Mouse (Mus musculus) small intestine, adult 2 months (tissue): Measurements from ENCODE around the gene Plcg1. TPM values are rescaled to one million over a fixed set of nuclear protein-coding genes. Genes with fewer than 3 reads are reported as not detected.

Experiments
- H3K27ac ChIP-seq: fragments of 200-500 bp; 2 replicates; pipeline ENCODE4 v1.5.1; 2012; ENCODE audit warnings: low read depth, low read length, control low read depth, inconsistent platforms; ENCODE audit not compliant: insufficient read depth
- H3K27me3 ChIP-seq: fragments of 200-500 bp; 2 replicates; pipeline ENCODE4 v1.6.1; 2012; ENCODE audit warnings: mild to moderate bottlenecking, moderate library complexity, low read length, inconsistent platforms; ENCODE audit not compliant: control insufficient read depth, insufficient read depth
- H3K36me3 ChIP-seq: fragments of 200-500 bp; 2 replicates; pipeline ENCODE4 v1.6.1; 2012; ENCODE audit warnings: mild to moderate bottlenecking, low read length, control low read depth, inconsistent platforms; ENCODE audit not compliant: control insufficient read depth, insufficient read depth
- H3K4me1 ChIP-seq: fragments of 200-500 bp; 2 replicates; pipeline ENCODE4 v1.6.1; 2012; ENCODE audit warnings: low read length, inconsistent platforms, mixed read lengths; ENCODE audit not compliant: control insufficient read depth, insufficient read depth, insufficient read length
- H3K4me3 ChIP-seq: fragments of 200-500 bp; 2 replicates; pipeline ENCODE4 v1.5.1; 2012; ENCODE audit warnings: low read depth, mild to moderate bottlenecking, control low read depth, inconsistent platforms, low read length, moderate library complexity
- CTCF ChIP-seq: fragments of 200-500 bp; IDR thresholded peaks from 2 replicates; pipeline ENCODE4 v1.5.1; 2012; ENCODE audit warnings: low read depth, mild to moderate bottlenecking, control low read depth, inconsistent platforms, low read length, moderate library complexity, mixed read lengths; ENCODE audit not compliant: insufficient replicate concordance, insufficient read length; ENCODE audit errors: extremely low read depth
- POLR2A ChIP-seq: fragments of 200-500 bp; IDR thresholded peaks from 2 replicates; pipeline ENCODE4 v1.6.1; 2012; ENCODE audit warnings: low read depth, mild to moderate bottlenecking, control low read depth, inconsistent platforms, low read length, moderate library complexity
- WGBS: fragments of 180-500 bp; shearing (Covaris S2); methylation state at CpG from one replicate; pipeline ENCODE4 v1.1.7; 2018; 5-methylcytosine and 5-hydroxymethylcytosine counted together
- polyA plus RNA-seq: library from polyadenylated mRNA; depleted of rRNA; stranded (reverse); fragments of >200 nt; gene quantifications from 2 replicates; pipeline ENCODE4 v1.2.3, GENCODE M21; 2012; rRNA removed

The Plcg1 gene
- 7.5 and 17.3 TPM in 2 replicates for polyA plus RNA-seq

- H3K4me3 ChIP-seq = peak within 1 kb of the TSS; percentile 99
- TF ChIP-seq CTCF = no peak
- TF ChIP-seq POLR2A = no peak
- WGBS = under 1% methylated on average over 97 of the region's 99 CpGs
- H3K36me3 ChIP-seq = no peaks in the 10 kb centered on the region
- peak within 1 kb of the TSS; percentile 67 for H3K27ac ChIP-seq
- H3K4me1 ChIP-seq = peaks cover 16% of the 10 kb centered on the region
- H3K27me3 ChIP-seq = no peaks in the 10 kb centered on the region
Measured at GRCm38 (mm10) chr2:160731117-160731838, at the start of gene Plcg1. Plcg1 (plus strand) TSS chr2:160731300.

- Histone ChIP-seq H3K36me3 (peaks cover 39% of the 10 kb centered on the region), H3K27ac (no peak overlapping the region)
- 31% methylated on average over 5 of the region's 5 CpGs for WGBS
Measured at GRCm38 (mm10) chr2:160700271-160700670, 30.8 kb upstream of the Plcg1 start.

GRCm38 (mm10) chr2:160701603-160702002, 29.5 kb upstream of the Plcg1 start:
- H3K4me1 ChIP-seq = no peaks in the 10 kb centered on the region
- WGBS = 84% methylated on average over 3 of the region's 3 CpGs
- peaks cover 41% of the 10 kb centered on the region for H3K36me3 ChIP-seq
- no peak overlapping the region for H3K4me3 ChIP-seq
- TF ChIP-seq POLR2A = no peak
- no peak for TF ChIP-seq CTCF
- no peaks in the 10 kb centered on the region for H3K27me3 ChIP-seq
- H3K27ac ChIP-seq = no peak overlapping the region

More at GRCm38 (mm10) chr2:160700271-160700670, 30.8 kb upstream of the Plcg1 start:
- no peak overlapping the region for H3K4me3 ChIP-seq
- H3K27me3 ChIP-seq = no peaks in the 10 kb centered on the region
- TF ChIP-seq POLR2A (no peak), CTCF (no peak)
- H3K4me1 ChIP-seq = no peaks in the 10 kb centered on the region

- Histone ChIP-seq H3K4me3 (no peak overlapping the region), H3K36me3 (peaks cover 42% of the 10 kb centered on the region), H3K27ac (no peak overlapping the region), H3K4me1 (no peaks in the 10 kb centered on the region), H3K27me3 (no peaks in the 10 kb centered on the region)
- TF ChIP-seq CTCF (no peak), POLR2A (no peak)
Measured at GRCm38 (mm10) chr2:160702824-160703223, 28.3 kb upstream of the Plcg1 start.

- no peak overlapping the region for H3K4me3 ChIP-seq
- H3K27me3 ChIP-seq = no peaks in the 10 kb centered on the region
- H3K4me1 ChIP-seq = no peaks in the 10 kb centered on the region
- 94% methylated on average over 3 of the region's 3 CpGs for WGBS
- TF ChIP-seq POLR2A (no peak), CTCF (no peak)
- no peak overlapping the region for H3K27ac ChIP-seq
- peaks cover 49% of the 10 kb centered on the region for H3K36me3 ChIP-seq
Measured at GRCm38 (mm10) chr2:160707673-160708072, 23.4 kb upstream of the Plcg1 start.

GRCm38 (mm10) chr2:160715463-160716030, 15.6 kb upstream of the Plcg1 start:
- Histone ChIP-seq H3K27ac (no peak overlapping the region), H3K4me1 (no peaks in the 10 kb centered on the region), H3K27me3 (no peaks in the 10 kb centered on the region), H3K36me3 (peaks cover 71% of the 10 kb centered on the region), H3K4me3 (no peak overlapping the region)
- 77% methylated on average over 4 of the region's 4 CpGs for WGBS
- TF ChIP-seq CTCF (no peak), POLR2A (no peak)

GRCm38 (mm10) chr2:160717269-160717668, 13.8 kb upstream of the Plcg1 start:
- Histone ChIP-seq H3K27me3 (no peaks in the 10 kb centered on the region), H3K4me3 (no peak overlapping the region), H3K36me3 (peaks cover 76% of the 10 kb centered on the region), H3K27ac (no peak overlapping the region), H3K4me1 (no peaks in the 10 kb centered on the region)
- TF ChIP-seq CTCF (no peak), POLR2A (no peak)
- WGBS = 71% methylated on average over 5 of the region's 5 CpGs
